Mouse (Mus musculus): Measurements from ENCODE around the gene Tekt1.
"Not testable (repeated sequence)": the region's sequence is repeated elsewhere in the genome, so short reads cannot be mapped to it uniquely, and the experiment has no call there.

Tekt1 gene

DNA sequence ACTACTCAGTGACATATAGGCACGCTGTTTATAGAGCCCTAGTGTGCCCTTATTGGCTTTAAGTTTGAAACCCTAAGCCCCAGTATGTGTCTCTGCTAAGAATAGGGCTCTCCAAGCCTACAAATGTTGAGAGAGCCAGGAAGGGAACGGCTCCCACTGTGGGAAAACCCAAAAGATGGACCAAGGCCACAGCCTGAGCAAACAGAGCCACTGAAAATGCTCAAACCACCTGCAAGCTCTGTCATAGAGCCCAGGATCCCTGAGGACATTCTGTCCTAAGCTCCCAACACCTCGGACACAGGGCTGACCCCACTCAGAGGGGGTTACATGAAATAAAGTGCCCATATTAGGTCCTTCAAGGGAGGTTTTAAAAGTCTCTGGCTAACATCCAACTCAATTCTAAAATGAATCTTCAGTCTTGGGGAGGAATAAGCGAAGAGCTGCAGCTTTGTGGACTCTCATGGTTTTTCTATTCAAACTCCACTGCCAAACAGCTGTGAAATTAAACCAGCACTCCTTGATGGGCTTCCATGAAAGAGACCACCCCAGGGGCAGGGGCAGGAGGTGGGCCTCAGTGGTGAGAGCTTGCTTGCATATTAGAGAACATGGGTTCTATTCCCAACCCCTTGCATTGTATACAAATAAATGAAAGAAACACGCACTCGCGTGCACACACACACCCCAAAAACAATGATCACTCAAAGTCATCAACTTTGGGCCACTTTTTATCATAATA lies 27.3 kb upstream of the Tekt1 start:
- DNase-seq (ENCODE audit: low read depth, low spot score), result no peak

DNA sequence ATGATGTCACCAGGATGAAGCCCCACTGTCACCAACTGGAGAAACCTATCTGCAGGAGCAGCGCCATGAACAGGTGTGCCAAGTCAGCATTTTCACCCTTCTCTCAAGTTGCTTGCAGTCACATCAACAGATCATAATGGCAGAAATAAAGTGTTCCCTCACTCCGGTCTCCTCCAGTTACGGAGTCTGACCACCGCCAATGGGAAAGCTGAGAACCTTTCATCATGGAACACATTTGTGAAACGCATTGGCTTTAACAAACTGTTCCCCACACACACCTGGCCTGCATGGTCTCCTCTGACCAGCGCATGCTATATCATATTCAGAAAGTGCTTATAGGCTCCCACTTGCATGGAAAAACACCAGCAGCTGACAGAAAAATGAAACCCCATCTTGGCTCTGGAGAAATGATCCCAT lies 25.9 kb upstream of the Tekt1 start:
- no peak for DNase-seq (ENCODE audit: low read depth, low spot score)

DNA sequence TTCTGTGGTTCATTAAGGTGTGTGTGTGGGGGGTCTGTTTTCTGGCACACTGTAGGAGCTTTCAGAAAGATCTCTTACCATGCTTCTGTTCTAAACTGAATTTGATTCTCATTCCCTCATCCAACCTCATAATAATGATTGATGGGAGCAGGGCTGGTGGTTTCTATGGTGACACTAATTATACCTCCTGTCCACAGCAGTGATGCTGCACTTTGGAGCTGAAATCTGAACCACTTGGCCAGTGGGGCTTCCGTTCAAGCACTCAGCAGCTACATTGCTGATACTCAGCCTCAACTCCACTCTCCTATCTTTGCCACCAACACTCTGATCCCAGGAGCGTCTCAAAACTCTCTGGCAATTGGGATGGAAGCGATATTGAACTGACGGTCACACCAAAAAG lies 17.1 kb upstream of the Tekt1 start:
- no peak for DNase-seq (ENCODE audit: low read depth, low spot score)

DNA sequence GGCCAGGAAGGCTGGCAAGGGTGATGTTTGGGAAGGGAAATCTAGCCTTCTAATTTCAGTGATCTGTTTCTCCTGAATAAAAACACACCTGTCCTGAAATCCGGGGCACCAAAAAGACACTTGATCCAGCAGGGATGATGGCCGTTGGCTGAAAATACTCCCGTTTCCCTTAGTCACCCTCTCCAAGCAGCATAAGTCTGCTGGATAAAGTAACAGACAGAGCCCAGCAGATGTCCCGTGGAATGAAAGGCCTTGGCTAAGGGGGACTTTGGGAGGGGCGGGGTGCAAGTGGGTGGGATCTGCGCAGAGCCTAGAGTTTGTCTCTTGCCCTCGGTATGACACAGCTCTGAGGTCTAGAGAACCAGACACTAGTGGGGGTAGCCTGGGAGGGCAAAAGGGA lies 16.0 kb upstream of the Tekt1 start:
- DNase-seq (ENCODE audit: low read depth, low spot score), result no peak

DNA sequence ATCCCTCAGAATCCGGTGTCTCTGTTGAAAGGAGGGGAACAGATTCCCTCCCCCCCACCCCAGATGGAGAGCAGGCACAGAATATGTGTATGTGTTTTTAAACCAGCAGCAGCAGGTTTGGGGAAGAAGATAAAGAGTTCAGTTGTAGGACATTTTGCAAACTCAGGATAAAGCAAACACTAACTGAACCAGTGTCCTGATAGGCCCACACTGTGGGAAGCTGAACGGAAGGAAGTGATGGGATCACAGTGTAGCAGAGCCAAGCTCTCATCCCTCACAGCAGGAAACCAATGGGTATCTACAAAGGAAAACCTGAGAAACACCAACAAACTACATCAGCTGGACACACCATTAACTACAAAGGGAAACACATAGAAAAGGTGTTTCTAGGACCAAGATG lies 14.3 kb upstream of the Tekt1 start:
- DNase-seq (ENCODE audit: low read depth, low spot score), result no peak

DNA sequence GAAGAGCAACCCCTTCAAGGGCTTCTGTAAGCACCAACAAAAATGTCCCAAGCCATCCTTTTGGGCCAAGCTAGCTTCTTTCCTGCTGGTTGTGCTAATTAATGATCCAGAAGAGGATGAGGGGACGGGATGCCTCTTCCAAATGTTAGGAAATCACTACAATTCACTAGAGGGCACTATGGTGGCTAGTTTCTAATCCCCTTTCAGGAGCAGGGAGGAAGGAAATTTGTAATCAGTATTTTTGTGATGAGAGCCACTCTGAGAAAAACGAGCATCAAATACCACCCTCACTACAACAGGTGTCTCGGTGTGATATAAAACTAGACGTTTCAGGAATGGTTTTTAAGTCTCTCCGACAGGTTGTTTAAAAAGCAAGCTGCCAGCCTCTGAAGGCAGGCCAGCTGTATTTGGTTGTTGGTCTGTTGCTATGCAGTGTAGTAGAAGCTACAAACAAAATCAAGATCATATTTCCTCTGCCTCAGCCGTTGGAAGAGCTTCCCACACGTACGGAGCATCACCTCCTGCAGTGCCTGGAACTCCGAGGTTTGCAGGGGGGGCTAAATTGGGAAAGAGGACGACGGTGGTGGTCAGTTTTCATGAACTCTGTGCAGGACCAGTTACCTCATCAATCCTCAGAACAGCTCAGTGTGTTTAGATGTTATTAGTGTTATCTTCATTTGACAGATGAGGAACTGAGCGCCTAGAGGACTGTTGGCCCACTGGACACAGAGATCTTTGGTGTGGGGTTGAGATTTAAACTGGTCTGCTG lies 7.8 kb upstream of the Tekt1 start:
- DNase-seq (ENCODE audit: low read depth, low spot score), result no peak

DNA sequence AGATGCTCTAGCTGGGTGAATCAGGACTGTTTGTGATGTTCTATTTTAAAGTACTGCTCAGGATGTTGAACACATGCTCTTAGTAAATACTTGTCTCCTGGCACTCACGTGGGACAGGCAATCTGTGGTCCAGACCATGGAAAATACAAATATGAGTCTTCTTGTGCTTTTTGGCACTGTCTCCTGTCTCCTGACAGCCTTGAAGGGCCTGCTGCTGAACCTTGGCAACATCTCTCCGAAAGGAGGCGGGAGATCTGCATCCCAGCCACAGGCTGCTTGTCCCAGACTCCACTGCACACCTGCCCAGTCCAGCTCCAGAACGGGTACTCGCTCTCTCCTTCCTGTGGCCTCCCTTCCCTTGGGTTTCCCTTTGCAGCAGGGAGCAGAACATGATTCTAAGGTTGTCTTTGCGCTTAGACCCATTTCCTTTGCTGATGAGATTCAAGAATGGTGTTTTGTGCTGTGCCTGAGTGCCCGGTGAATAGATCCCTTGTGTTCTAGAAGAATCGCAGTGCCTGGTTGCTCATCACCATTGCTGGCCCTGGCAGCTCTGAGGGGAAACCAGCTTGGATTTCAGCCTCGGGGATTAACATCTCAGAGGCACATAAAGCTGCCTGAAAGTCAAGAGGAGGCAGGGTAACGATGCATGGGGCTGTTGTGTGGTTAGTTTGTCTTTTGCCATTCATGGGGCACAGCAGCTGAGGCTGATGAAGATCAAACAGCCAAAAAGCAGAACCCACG lies 5.9 kb upstream of the Tekt1 start:
- DNase-seq (ENCODE audit: low read depth, low spot score), result no peak

DNA sequence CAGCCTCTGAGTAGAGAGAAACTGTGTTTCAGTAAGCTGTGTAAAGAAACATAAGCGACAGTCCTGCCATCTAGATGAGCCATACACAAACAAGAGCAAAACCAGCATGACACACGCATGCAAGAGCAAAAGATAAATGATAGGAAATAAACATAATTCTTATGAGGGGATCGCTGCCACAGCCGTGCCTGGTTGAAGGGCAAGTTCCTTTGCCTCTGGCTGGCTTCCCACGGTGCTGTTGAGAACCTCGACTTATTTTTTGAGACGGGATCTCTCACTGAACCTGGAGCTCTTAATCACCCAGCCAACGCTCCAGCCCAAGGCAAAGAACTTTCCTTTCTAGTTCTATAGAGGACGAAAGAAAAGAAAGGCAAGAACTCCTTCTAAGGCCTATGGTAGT lies 3.9 kb upstream of the Tekt1 start:
- no peak for DNase-seq (ENCODE audit: low read depth, low spot score)

DNA sequence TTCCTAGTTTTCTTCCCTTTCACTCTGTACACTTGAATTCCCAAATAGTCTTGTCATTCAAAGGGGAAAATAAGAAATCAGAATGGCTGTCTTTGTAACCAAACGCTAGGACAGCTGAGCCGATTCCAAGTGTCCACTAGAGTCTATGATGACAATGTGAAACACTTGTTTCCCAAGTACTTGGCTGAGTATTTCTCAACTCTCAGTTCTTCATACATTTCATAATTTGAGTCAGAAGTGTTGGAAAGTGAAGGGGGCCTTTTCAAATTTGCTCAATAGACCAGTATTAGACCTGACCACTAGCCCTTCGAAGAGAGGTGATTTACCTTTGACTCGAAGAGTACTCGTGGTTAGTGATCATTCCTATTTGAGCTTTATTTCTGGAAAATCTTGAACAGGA lies 2.3 kb upstream of the Tekt1 start:
- no peak for DNase-seq (ENCODE audit: low read depth, low spot score)

DNA sequence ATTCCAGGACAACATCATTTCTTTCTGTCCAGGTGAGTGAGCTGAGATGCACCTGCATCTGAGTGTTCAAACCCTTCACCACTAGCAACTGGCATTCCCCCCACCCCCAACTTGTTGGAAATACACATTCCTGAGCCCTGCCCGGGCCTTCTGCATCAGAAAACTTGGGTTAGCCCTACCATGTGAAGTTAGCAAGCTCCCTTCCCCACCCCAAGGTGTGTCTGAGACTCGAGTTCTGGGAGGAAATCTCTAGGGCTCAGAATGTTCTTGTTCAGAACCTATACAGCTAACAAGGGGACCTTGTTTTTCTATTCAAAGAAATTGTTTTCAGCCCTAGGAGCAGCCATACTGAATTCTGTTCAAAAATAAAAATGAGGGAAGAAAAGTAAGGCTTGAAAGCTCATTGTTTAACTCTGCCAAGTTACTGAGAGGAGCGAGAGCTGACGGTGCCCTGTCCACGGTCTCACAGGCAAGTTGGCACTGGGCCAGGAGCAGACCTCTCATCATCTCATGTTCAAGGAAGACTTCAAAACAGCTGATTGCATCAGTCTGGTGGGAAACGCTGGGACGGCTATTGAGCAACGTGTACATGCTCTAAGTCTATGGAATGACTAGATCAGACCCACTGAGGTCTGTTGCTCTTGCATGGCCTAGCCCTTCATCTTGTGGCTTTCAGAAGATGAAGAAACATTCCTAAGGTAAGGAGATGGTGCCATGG lies 1.4 kb upstream of the Tekt1 start:
- DNase-seq (ENCODE audit: low read depth, low spot score), result no peak

DNA sequence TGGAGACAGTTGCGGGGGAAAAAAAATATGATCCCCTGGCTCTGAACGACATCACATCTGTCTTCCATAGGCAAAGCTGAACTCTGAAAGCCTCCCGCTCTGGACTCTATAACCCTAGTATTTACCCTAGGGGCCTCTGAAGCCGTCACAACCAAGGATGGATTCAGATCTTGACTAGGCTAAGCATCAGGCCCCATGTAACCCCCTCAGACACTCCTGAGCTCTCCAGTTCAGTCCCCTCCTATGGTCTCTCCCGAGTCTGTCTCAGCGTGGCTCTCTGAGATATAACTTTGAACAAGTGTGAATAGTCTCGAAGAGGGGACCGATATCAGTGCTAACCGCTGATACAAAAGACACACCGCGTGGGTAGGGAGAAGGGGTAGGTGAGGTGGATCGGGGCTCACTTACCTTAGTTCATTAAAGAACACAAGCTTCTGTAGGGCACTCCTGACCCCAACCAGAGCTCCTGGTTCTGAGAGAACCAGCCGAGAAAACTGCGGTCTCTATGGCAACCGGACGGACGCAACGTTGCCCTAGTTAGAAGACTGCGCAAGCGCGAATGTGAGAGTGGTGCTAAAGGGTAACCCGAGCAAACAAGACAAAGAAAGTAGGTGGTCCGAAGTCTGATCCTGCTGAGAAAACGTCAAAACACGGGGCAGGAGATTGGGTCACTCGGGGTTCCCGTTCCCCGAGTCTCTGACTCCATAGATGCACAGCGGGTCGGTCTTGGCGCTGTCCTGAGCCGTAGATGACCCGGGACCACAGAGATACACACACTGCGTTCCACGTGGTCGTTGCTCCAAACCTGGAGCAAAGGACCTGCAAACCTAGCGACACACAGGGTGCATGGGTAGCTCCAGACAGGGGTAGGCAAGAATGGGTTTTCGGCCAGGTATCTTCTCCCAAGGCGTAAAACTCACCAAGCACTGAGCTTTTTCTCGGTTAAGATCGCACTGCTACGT lies 576 bp downstream of the Tekt1 start:
- peak; percentile 56 for DNase-seq (ENCODE audit: low read depth, low spot score)

DNA sequence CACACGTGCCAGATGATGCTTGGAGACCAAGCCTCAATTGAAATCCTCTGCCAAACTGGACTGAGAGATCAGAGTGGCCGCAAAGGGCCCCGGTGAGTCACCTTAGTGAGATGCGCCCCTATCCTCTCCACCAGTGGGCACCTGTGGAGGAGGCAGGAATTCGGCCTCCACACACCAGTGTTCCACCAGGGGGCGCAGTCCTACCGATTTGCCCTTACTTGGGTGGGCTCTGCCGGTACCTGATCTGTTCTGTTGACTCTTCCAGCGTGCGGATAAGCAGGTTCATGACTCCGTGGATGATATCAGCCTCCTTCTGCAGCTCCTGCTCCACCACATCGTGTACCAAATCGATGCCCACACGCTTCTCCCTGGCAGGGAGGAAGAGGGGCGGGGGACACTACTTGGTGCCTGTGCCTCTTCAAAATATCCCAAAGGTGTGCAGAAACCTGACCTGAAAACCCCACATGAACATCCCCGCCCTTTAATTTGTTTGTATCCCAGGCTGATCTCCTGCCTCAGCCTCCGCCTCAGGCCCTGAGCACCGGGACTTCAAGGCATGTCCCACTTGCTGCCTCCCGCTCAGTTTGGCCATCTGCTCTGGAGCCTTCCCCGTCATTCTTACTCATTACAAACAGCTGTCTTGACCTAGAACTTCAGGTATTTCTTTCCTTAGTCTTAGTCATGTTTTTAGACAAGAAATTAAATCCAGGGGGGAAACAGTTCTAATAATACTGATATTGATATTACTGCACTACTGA lies 7.1 kb downstream of the Tekt1 start:
- peak; percentile 67 for DNase-seq (ENCODE audit: low read depth, low spot score)

DNA sequence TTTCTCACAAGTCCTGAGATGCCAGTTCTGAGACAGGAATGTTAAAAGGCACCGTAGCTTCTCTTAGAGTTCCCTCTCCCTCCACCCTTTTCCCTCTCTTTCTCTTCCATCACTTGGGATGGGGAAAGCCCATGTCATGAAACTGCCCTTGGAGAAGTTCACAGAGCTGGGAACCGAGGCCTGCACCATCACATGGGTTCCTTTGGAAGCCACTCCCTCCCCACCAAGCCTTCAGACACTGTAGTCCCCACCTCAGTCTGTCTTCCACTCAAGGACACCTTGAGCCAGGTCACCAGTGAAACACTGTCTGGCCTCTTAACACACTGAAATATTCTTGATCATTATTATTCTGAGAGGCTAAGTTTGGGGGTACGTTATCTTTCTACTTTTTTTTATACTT lies 9.1 kb downstream of the Tekt1 start:
- no peak for DNase-seq (ENCODE audit: low read depth, low spot score)

DNA sequence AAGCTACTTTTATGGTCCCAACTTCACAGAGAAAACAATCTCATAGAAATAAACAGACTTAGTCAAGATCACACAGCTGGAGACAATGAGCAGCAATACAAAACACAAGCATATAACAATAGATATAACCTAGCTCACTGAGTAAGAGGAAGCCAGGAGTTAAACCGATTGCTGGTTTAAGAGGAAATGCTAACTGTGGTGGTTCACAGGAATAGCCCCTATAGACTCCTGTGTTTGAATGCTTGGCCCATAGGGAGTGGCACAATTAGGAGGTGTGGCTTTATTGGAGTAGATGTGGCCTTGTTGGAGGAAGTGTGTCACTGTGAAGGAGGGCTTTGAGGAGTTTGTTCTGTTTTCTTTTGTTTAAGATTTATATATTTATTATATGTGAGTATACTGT lies 10.0 kb downstream of the Tekt1 start:
- no peak for DNase-seq (ENCODE audit: low read depth, low spot score)

DNA sequence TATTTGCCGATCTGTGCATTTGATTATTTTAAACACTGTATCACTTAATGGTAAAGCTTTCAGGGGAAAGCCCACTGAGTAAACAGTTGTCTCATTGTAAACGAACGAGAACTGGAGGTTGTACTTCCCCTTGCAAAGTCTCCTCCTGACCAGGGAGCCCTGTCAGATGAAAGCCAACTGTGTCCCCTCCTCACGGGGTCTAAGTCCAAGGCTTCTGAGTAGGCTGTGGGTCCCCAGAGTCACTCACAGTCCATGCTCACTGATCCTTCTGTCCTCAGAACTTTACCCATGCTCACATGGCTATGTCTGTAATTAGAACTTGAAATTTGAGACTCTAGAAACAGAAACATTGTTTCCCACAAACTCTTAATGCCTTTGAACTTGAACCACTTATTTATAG lies 12.6 kb downstream of the Tekt1 start:
- DNase-seq (ENCODE audit: low read depth, low spot score), result no peak

DNA sequence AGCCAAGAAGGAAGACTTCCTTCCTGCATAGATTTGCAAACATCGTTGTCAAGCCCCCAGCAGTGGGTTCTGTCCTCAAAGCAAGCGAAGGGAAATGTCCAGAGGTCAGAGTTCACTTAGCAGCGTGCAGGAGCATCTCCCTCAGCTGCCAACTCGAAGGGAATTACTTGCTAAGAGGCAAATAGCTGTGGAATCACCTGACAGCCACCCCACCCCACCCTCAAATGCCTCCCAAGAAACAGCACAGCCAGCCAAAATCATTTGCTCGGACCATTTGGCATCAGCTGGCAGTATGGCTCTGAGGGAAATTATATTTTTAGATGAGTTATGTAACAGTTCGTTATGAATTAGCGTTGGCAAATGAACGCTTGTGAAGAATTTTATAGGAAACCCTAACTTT lies 13.2 kb downstream of the Tekt1 start:
- DNase-seq (ENCODE audit: low read depth, low spot score), result no peak

DNA sequence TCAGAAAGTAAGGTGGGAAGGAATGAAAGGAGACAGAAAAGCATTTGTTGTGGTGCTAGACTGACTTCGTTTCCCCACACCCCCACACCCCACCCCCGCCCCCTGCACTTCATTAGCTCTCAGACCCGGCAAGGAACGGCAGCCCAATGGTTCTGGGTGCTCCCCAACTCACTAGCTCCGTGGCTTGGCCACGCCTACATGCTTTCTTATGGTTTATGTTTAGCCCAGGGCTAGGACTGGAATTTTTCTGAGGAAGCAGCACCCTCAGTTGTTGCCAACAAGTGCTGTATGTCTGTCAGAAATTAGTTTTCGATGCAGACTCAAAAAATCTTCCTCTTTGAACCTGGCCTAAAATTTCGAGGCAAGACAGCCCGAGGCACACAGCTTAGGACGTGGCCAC lies 13.7 kb downstream of the Tekt1 start:
- DNase-seq (ENCODE audit: low read depth, low spot score), result no peak

DNA sequence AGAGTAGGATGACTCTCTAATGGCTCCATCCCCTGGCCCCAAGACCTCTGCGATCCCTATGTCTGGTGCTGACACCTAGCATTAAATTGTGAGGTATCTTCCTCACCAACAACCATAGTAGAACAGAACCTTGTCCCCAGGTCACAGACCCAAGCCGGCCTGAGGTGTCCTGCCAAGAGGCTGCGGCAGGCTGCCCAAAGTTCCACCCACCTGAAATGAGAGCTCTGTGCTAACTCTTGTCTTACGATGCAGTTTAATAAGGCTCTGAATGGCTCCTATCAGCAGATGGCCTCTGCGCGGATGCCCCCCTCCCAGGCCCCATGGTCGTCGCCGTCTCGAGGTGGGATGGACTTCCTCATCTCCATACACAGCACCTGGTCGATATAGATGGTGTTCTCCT lies 17.8 kb downstream of the Tekt1 start:
- no peak for DNase-seq (ENCODE audit: low read depth, low spot score)

DNA sequence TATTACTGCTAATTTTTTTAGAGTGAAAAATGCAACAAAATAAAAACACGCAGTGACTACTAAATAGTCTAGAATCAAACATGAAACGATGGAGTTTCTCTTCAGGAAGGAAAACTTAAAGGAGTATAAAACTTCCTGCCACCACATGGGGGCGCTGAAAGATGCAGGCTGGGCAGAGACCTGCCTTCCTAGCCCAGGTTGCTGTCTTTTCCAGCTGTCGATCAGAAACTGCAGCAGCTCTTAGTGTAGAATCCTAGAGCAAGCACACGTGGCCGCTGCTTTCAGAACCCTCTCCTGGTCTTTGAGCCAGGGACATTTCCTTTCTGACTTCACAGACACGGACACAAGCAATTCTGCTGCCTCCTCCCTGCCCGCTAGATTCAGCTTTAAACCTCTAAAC lies 18.3 kb downstream of the Tekt1 start:
- DNase-seq (ENCODE audit: low read depth, low spot score), result peak; percentile 43

DNA sequence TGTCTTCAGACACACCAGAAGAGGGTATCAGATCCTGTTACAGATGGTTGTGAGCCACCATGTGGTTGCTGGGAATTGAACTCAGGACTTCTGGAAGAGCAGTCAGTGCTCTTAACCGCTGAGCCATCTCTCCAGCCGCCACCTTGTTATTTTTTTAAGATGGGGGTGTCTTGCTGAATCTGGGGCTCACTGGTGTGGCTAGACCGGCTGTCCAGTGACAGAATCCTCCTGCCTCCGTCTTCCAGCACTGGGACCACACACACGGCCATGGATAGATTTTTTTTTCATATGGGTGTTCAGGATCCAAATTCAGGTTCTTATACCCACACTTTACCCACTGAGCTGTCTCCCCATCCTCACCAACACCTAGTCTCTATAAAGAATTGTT lies 19.0 kb downstream of the Tekt1 start:
- DNase-seq (ENCODE audit: low read depth, low spot score), result not testable (repeated sequence)

All from retina, postnatal 7 days (tissue).